Mouse (Mus musculus): ENCODE data around the gene Herpud1. TPM values are rescaled to one million over a fixed set of nuclear protein-coding genes. Genes with fewer than 3 reads are reported as not detected.

Gene Herpud1
- polyA plus RNA-seq, 1 experiment from 2014 or later, result 144 TPM

GRCm38 (mm10) chr8:94376580-94376979, 9.7 kb upstream of the Herpud1 start:
- 84% methylated on average over 2 of the region's 2 CpGs for WGBS
- Histone ChIP-seq H3K4me3 (replicated peaks) (no peak overlapping the region), H3K36me3 (no peaks in the 10 kb centered on the region), H3K4me2 (no peak overlapping the region), H3K9me3 (no peaks in the 10 kb centered on the region), H3K27ac (peak overlapping the region; percentile 78), H3K4me1 (no peaks in the 10 kb centered on the region; the same call in 1 of the 2 replicates), H3K27me3 (replicated peaks) (no peaks in the 10 kb centered on the region), H3K9ac (no peak overlapping the region)
- ATAC-seq (ENCODE audit: insufficient read depth, low FRiP score, low read depth), result no peak

DNA sequence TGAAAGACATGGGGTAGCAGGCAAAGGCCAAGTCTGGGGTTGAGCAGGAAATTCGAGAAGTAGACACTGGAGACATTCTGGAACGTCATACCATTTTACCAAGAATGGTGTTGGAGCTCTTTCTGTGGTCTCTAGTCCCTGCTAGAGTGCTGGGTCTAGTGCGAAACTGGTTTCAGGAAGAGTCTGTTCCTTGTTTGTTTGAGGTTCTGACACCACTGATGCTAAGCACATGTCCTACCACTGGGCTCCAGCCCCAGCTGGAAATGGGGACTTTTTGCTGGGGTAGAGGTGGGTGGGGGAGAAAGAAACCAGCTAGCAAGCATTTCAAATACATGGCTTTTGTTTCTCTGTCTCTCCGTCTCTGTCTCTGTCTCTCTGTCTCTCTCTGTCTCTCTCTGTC, 9.2 kb upstream of the Herpud1 start:
- no peaks in the 10 kb centered on the region for H3K27me3 ChIP-seq (replicated peaks)
- ATAC-seq (ENCODE audit: insufficient read depth, low FRiP score, low read depth), result no peak
- WGBS, result 75% methylated on average over 4 of the region's 4 CpGs
- H3K36me3 ChIP-seq, result no peaks in the 10 kb centered on the region
- H3K27ac ChIP-seq, result peak overlapping the region; percentile 78
- H3K9me3 ChIP-seq, result no peaks in the 10 kb centered on the region
- no peak overlapping the region for H3K9ac ChIP-seq
- H3K4me3 ChIP-seq (replicated peaks), result no peak overlapping the region
- no peak overlapping the region for H3K4me2 ChIP-seq
- no peaks in the 10 kb centered on the region; the same call in 1 of the 2 replicates for H3K4me1 ChIP-seq

GRCm38 (mm10) chr8:94377714-94378205, 8.5 kb upstream of the Herpud1 start:
- Histone ChIP-seq H3K4me1 (no peaks in the 10 kb centered on the region; the same call in 1 of the 2 replicates), H3K36me3 (no peaks in the 10 kb centered on the region), H3K4me2 (peak overlapping the region; percentile 27), H3K9me3 (no peaks in the 10 kb centered on the region), H3K4me3 (replicated peaks) (0 out of 2 replicates have a peak overlapping the region, but pooled peaks have one; percentile 6), H3K9ac (no peak overlapping the region), H3K27ac (peak overlapping the region; percentile 78), H3K27me3 (replicated peaks) (no peaks in the 10 kb centered on the region)
- peak; percentile 89 for ATAC-seq (ENCODE audit: insufficient read depth, low FRiP score, low read depth)
- 35% methylated on average over 11 of the region's 11 CpGs for WGBS

DNA sequence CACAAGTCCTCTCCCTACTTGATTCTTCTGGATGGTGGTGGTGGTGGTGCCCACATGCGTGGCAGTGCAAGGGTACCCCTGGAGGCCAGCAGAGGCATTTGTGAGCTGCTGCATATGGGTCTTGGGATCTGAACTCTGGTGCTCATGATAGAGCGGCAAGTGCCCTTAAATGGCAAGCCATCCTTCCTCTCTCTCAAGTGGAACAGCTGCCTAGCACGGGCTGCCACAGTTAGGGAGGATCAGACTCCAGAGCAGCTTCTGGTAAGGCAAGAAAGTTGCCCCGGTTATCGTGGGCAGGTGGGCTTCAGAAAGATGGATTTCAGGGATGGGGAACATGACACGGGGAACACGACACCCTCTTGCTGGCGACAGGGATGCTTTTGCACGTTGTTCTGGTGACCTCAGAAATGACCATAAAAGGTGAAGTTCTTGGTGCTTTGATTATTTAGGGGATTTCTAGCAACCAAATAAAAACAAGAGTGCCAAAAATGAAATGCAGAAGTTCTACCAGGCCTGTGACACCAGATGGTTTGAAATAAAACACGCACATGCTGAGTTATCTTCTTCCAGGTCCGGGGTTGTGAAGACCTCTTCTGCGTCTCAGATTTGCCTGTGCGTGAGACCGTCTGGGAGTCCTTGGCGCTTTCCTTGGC, 7.3 kb upstream of the Herpud1 start:
- H3K27ac ChIP-seq, result no peak overlapping the region
- WGBS, result 73% methylated on average over 15 of the region's 15 CpGs
- H3K27me3 ChIP-seq (replicated peaks), result no peaks in the 10 kb centered on the region
- H3K4me1 ChIP-seq, result no peaks in the 10 kb centered on the region; the same call in 1 of the 2 replicates
- no peaks in the 10 kb centered on the region for H3K36me3 ChIP-seq
- no peak overlapping the region for H3K9ac ChIP-seq
- ATAC-seq (ENCODE audit: insufficient read depth, low FRiP score, low read depth), result no peak
- H3K9me3 ChIP-seq, result no peaks in the 10 kb centered on the region
- H3K4me3 ChIP-seq (replicated peaks), result no peak overlapping the region
- H3K4me2 ChIP-seq, result no peak overlapping the region

GRCm38 (mm10) chr8:94379686-94380085, 6.6 kb upstream of the Herpud1 start:
- Histone ChIP-seq H3K9ac (no peak overlapping the region), H3K36me3 (no peaks in the 10 kb centered on the region), H3K4me3 (replicated peaks) (no peak overlapping the region), H3K9me3 (no peaks in the 10 kb centered on the region), H3K27ac (no peak overlapping the region), H3K4me2 (no peak overlapping the region), H3K27me3 (replicated peaks) (no peaks in the 10 kb centered on the region), H3K4me1 (no peaks in the 10 kb centered on the region; the same call in 1 of the 2 replicates)
- WGBS, result 89% methylated on average over 9 of the region's 9 CpGs
- ATAC-seq (ENCODE audit: insufficient read depth, low FRiP score, low read depth), result no peak

DNA sequence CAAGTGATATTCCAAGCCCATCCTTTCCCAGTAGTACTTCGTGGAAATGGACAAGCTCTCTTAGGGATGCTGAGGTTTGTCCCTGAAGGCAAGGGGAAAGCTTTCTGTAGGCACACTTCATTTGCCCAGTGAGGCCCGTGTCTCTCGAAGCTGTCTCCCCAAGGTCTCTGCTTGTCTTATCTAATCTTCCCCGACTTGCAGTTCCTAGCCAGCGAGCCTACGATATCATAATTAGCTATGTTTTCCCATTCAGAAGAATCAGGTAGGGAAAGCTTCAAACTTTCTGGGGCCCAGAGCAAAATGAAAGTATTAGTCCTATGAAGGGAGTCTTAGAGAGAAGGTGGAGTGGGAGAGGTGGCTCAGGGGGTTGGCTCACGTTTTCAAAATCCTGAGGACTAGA, 2.1 kb upstream of the Herpud1 start:
- H3K4me1 ChIP-seq, result peaks cover 5% of the 10 kb centered on the region; the same call in 1 of the 2 replicates
- no peaks in the 10 kb centered on the region for H3K36me3 ChIP-seq
- no peak overlapping the region for H3K4me3 ChIP-seq (replicated peaks)
- no peak for ATAC-seq (ENCODE audit: insufficient read depth, low FRiP score, low read depth)
- no peak overlapping the region for H3K9ac ChIP-seq
- H3K27me3 ChIP-seq (replicated peaks), result no peaks in the 10 kb centered on the region
- no peak overlapping the region for H3K27ac ChIP-seq
- no peaks in the 10 kb centered on the region for H3K9me3 ChIP-seq
- 81% methylated on average over 7 of the region's 7 CpGs for WGBS
- no peak overlapping the region for H3K4me2 ChIP-seq

GRCm38 (mm10) chr8:94385506-94386213, 578 bp upstream of the Herpud1 start:
- Histone ChIP-seq H3K4me2 (peak overlapping the region; percentile 74), H3K9ac (peak overlapping the region; percentile 96), H3K27me3 (replicated peaks) (no peaks in the 10 kb centered on the region), H3K4me3 (replicated peaks) (peak overlapping the region; percentile 80), H3K27ac (peak overlapping the region; percentile 86), H3K36me3 (peaks cover 12% of the 10 kb centered on the region), H3K4me1 (peaks cover 5% of the 10 kb centered on the region; the same call in 1 of the 2 replicates), H3K9me3 (no peaks in the 10 kb centered on the region)
- ATAC-seq (ENCODE audit: insufficient read depth, low FRiP score, low read depth), result no peak
- 25% methylated on average over 20 of the region's 20 CpGs for WGBS

- peak; percentile 65 for ATAC-seq (ENCODE audit: insufficient read depth, low FRiP score, low read depth)
- H3K4me1 ChIP-seq, result peaks cover 5% of the 10 kb centered on the region; the same call in 1 of the 2 replicates
- H3K27ac ChIP-seq, result peak overlapping the region; percentile 90
- peak overlapping the region; percentile 80 for H3K4me3 ChIP-seq (replicated peaks)
- peak overlapping the region; percentile 74 for H3K4me2 ChIP-seq
- under 1% methylated on average over 20 of the region's 25 CpGs for WGBS
- H3K9me3 ChIP-seq, result no peaks in the 10 kb centered on the region
- H3K36me3 ChIP-seq, result peaks cover 27% of the 10 kb centered on the region
- H3K27me3 ChIP-seq (replicated peaks), result no peaks in the 10 kb centered on the region
- peak overlapping the region; percentile 96 for H3K9ac ChIP-seq
Measured at GRCm38 (mm10) chr8:94387027-94387684, 918 bp downstream of the Herpud1 start.

DNA sequence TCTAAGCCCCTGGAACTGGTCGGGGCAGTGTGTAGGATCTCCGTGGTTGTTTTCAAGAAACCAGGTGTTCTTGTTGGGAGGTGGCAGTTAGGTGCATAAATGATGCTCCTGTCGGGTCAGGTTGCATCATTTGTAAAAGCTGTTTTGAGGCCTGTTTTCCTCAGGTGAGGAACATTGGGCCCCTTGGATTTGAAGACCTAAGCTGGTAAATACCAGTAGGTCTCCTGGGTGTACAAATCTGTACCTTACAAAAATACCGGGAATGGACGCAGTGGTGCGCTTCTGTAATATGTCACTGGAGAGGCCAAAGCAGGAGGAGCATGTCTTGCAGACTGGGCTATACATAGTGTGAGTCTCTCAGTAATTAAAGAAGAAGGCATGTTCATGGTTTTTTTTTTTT, 1.5 kb downstream of the Herpud1 start:
- 18% methylated on average over 6 of the region's 6 CpGs for WGBS
- Histone ChIP-seq H3K9ac (peak overlapping the region; percentile 38; the same call in 1 of the 2 replicates), H3K36me3 (peaks cover 32% of the 10 kb centered on the region), H3K27me3 (replicated peaks) (no peaks in the 10 kb centered on the region), H3K4me3 (replicated peaks) (peak overlapping the region; percentile 80), H3K4me2 (peak overlapping the region; percentile 74), H3K27ac (peak overlapping the region; percentile 90), H3K4me1 (peaks cover 5% of the 10 kb centered on the region; the same call in 1 of the 2 replicates), H3K9me3 (no peaks in the 10 kb centered on the region)
- no peak for ATAC-seq (ENCODE audit: insufficient read depth, low FRiP score, low read depth)

DNA sequence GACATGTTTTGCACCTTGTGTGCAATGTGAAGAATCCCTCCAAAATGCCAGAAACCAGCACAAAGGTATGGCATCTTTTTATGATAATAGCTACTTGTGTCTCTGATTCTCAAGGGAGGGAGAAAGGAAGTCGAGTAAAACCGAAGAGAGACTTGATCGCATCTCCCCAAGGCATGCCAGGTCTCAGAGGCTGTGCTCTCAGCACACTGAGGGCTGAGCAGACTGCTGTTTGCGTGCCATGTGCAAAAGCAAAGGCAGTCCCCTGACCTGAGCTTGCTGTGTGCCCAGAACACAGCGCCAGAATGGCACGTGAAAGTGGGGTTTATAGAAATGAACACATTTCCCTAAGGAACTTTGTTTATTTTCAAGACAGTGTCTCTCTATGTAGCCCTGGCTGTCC, 3.3 kb downstream of the Herpud1 start:
- no peak overlapping the region for H3K9ac ChIP-seq
- H3K27me3 ChIP-seq (replicated peaks), result no peaks in the 10 kb centered on the region
- no peak overlapping the region for H3K27ac ChIP-seq
- no peak for ATAC-seq (ENCODE audit: insufficient read depth, low FRiP score, low read depth)
- 88% methylated on average over 6 of the region's 6 CpGs for WGBS
- H3K4me2 ChIP-seq, result no peak overlapping the region
- peaks cover 5% of the 10 kb centered on the region; the same call in 1 of the 2 replicates for H3K4me1 ChIP-seq
- no peaks in the 10 kb centered on the region for H3K9me3 ChIP-seq
- peaks cover 44% of the 10 kb centered on the region for H3K36me3 ChIP-seq
- H3K4me3 ChIP-seq (replicated peaks), result no peak overlapping the region

DNA sequence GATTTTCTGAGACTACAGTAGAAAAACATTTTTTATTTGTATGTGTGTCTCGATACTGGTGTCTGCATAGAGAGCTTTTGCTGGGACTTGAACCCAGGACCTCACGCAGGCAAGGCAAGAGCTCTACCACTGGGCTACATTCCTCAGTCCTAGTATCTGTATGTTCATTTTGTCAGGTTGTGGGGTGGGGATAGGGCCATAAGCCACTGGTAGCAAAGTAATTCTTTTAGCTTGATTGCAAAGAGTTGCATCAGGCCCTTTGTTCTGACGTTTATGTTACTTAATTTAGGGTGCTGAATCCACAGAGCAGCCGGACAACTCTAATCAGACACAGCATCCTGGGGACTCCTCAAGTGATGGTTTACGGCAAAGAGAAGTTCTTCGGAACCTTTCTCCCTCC, 4.2 kb downstream of the Herpud1 start:
- Histone ChIP-seq H3K4me2 (no peak overlapping the region), H3K36me3 (peaks cover 52% of the 10 kb centered on the region)
- WGBS, result 91% methylated on average over 6 of the region's 6 CpGs

More for the DNA sequence above, 4.2 kb downstream of the Herpud1 start:
- H3K27me3 ChIP-seq (replicated peaks), result no peaks in the 10 kb centered on the region
- no peak overlapping the region for H3K27ac ChIP-seq
- ATAC-seq (ENCODE audit: insufficient read depth, low FRiP score, low read depth), result no peak
- peaks cover 5% of the 10 kb centered on the region; the same call in 1 of the 2 replicates for H3K4me1 ChIP-seq
- H3K4me3 ChIP-seq (replicated peaks), result no peak overlapping the region
- no peaks in the 10 kb centered on the region for H3K9me3 ChIP-seq
- no peak overlapping the region for H3K9ac ChIP-seq
